Mouse (Mus musculus) C2C12 (cell line): ENCODE measurements at regions not wholly inside any gene's neighbourhood (a gene's known extent, or its start where the extent isn't known, plus 50 kb on each side); places are given as distances from the start of the nearest gene placed in this dataset.

ENCODE experiments used
- CTCF ChIP-seq: IDR thresholded peaks from one replicate; pipeline ENCODE4 v1.5.1; 2011; ENCODE audit not compliant: control insufficient read depth, insufficient read depth, insufficient read length
- MAX ChIP-seq: IDR thresholded peaks from one replicate; pipeline ENCODE4 v1.6.1; 2011; ENCODE audit warnings: mild to moderate bottlenecking, control low read depth

GRCm38 (mm10) chr13:35581616-35582015, 78.0 kb upstream of the Cdyl start:
- TF ChIP-seq CTCF = no peak
- TF ChIP-seq MAX = no peak
